Mouse (Mus musculus): ENCODE measurements around the gene Slc35f6.

DNA sequence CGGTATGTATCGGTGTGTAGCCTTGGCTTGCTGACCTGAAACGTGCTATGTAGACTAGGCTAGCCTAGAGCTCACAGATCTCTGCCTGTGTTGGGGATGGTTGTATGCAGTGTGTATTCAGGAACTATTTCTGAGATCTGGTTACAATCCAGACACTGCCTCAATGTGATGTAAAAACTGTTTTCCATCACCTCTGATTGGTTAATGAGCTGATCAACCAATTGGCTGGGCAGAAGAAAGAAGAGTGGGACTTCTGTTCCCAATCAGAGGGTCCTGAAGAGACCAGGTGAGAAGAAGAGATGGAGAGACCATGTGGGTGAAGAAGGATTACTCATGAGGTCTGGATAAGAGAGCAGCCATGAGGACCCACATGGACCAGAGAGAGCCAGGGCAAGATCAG is 20.0 kb downstream of the Slc35f6 start:
- no peak for TF ChIP-seq CTCF (conservative IDR thresholded peaks at IDR 0.05; ENCODE audit: low read length)
- TF ChIP-seq NANOG (IDR thresholded peaks at IDR 0.05; ENCODE audit: borderline replicate concordance, low read length) = no peak
